Mouse (Mus musculus) liver, postnatal 0 days (tissue): ENCODE results near the gene Chn2.

Experiments
- CTCF ChIP-seq: sonication (generic); IDR thresholded peaks from 2 replicates; pipeline ENCODE4 v1.5.1; 2016; ENCODE audit warnings: antibody characterized with exemption, low read depth
- EP300 ChIP-seq: IDR thresholded peaks from 2 replicates; pipeline ENCODE4 v1.6.1; 2016; ENCODE audit warnings: antibody characterized with exemption, low read depth, mild to moderate bottlenecking

DNA sequence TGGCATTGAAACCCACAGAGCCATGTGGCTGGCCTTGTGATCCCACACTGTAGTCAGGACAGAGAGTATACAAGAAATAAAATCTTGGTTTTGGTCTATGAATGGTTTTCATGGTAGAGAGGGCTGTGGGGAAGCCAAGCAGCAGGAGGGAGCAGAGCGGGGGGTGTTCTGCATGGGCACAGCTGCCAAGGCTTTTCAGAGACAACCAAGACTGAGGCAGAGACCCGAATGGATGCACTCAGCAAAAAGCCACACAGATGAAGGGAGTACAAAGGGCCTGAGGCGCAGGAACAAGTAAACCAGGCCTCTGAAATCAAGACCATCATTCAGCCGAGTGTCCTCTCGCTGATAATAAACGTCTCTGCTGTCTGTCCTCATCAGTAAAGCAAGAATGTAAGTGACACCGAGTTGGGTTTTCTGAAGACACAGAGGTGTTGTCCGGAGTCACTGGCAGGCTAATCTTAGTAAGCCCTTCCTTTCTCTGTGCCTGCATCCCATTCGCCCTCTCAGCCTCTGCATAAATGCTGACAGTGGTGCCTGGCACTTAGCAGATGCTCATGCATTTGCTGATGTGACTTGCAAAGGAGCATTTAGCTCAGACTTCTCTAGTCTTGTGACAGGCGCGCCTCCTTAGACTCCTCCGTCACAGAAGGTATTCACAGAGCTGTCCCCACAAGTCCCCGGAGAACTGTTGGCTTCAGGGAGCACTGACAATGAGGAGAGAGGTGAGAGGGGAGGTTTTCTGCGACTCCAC, 144.6 kb downstream of the Chn2 start:
- TF ChIP-seq CTCF = no peak
- no peak for TF ChIP-seq EP300
